Mouse (Mus musculus) lung, adult 2 months (tissue): Measurements from ENCODE around the gene Asnsd1.

Experiments
- CTCF ChIP-seq: fragments of 200-500 bp; IDR thresholded peaks from 2 replicates; pipeline ENCODE4 v1.5.1; 2011; ENCODE audit warnings: mild to moderate bottlenecking, low read length, control low read depth; ENCODE audit not compliant: insufficient read depth
- POLR2A ChIP-seq: fragments of 200-500 bp; IDR thresholded peaks from 2 replicates; pipeline ENCODE4 v1.6.1; 2011; ENCODE audit warnings: low read depth, mild to moderate bottlenecking, control low read depth, low read length, borderline replicate concordance; ENCODE audit errors: extremely low read depth

GRCm38 (mm10) chr1:53388762-53389161 lies 36.2 kb upstream of the Asnsd1 start:
- no peak for TF ChIP-seq CTCF
- no peak for TF ChIP-seq POLR2A
